Mouse (Mus musculus) urinary bladder, postnatal 36 days (tissue): ENCODE measurements around the gene Sgk1.
A peak's percentile ranks its signal among the peaks of the same experiment; 100 is the strongest.
"Not testable (repeated sequence)": the region's sequence is repeated elsewhere in the genome, so short reads cannot be mapped to it uniquely, and the experiment has no call there.

Experiments
- DNase-seq, 2 experiments: peaks; one replicate each; pipeline ENCODE4 v3.0.0; 2022; ENCODE audit warnings: low spot score in 2 of 2, mixed read lengths in 1 of 2

The Sgk1 gene

DNA sequence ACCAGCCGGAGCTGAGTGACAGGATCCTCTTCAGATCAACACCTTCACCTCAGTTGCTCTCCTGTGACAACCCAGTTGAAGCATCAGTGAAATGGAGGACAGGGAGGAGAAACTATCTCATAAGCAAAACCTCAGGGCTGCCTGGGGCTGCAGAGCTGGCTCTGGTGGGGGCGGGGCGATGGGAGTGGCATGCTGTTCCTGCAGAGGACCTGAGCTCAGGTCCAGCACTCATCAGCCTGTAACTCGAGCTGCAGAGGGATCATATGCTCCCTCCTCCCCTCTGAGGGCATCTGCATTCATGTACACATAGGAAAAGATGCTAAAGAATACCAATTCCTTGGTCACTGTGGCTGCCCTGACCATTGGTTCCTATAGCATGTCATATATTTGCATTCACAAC is 15.5 kb upstream of the Sgk1 start:
- DNase-seq = no peak

DNA sequence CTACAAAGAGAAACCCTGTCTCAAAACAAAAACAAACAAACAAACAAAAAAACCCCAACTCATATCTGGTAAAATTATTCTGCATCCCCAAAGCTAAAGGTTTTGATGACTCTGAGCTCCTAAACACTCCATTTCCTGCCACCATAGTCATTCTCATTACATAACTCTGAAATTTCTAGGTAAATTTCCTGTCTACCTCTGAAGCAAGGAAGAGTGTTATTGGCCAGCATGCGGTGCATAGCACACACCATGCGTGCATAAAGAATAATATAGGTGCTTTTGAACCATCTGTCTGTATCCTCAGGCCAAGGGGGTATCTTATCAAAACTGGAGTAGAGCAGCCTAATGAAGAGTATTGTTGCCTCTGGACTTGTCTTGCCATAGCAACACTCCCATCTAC is 13.8 kb upstream of the Sgk1 start:
- DNase-seq = no peak

DNA sequence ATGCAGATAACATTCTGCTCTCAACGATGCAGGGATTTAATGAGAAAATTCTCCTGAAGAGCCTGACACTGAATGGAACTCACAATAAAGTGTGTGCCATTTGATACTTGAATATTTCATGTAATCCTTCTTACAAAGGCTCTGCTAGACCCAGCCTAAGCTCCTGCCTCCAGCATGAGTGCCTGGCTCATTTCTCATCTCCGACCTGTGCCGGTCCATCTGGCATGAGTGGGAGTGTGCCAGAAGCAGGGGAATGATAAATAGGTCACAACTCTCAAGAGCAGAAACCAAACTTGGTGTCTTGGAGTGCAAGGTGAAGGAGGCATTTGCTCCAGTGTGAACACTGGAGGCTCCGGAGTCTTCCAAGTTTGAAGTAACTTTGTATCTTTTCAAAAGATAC is 13.4 kb upstream of the Sgk1 start:
- no peak for DNase-seq

DNA sequence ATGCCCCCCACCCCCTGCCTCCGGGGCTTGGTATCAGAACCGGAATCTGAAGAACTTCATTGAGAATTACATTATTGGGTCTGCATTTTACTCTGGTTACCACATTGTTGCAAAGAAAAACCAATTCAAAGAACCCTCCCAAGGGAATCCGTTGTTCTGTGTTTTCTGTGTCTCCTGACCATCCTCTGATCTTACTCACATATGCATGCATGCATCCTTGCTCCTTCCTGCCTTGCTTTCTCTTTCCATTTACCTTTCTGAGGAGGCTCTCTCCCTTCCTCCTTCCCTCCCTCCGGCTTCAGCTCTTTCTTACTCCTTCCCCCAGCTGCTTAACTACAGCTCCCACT is 174 bp upstream of the Sgk1 start:
- no peak for DNase-seq

DNA sequence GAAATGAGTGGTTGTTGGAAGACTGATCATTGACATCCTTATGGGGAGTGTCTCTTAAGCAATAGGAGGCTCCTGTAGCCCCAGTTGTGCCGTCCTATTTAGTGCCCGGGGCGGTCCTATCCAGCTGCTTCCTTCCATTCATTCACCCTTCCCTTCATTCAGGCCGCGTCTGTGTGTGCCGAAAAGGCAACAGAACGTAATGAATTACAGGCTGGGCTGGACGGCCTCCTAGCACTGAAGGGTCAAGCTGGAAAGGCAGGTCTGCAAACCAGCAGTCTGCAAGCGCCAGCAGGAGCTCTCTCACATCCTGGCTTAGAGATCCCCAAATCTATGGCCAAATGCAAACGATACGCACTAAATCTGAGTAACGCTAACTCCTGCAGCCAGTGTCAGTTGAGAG is 1.6 kb downstream of the Sgk1 start:
- DNase-seq = peak in 1 of 2 experiments; percentile 15

DNA sequence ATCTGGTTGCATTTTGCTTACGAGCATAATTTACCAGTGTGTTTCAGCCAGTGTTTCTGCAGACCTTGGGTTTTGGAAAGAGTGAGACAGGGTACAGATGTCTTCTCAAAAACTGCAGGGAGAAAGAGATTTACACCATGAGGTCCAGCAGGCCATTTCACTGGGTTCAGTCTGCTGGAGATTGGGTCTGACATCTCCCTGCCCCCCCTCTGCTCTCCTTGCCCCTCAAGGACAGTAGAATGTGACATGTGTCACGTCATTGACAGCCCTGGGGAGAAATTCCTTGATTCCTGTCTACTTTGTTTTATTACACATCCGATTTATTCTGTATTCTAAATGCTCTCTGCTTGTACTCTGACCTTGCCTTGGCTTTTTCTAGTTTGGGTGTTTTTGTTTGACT is 2.5 kb downstream of the Sgk1 start:
- no peak for DNase-seq

DNA sequence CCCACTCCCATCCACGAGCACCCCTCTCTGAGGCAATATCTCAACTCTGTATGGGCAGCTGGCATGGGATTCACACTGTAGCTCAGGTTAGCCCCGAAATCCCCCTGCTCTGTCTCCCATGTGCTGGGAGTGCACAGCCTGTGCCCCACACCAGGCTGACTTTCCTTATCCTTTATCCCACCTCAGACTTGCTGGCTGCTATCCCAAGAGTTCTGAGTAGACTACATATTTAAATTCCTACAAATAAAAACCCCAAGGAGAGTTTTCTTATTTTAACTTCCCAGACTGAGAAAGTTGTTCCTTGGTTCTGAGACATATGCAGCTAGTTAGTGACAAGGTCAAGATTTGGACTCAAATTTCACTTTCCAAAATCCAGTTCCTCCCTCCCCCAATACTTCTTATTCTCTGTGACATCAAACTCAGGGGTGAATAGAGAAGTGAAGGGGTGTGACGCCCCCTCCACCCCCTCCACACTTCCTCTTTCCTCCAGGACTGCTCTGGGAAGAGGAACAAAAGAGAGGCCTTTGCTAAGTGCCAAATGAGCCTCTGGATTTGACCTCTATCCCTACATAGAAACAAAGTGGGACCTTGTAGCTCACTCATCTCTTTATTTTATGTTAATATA is 7.3 kb downstream of the Sgk1 start:
- no peak for DNase-seq

DNA sequence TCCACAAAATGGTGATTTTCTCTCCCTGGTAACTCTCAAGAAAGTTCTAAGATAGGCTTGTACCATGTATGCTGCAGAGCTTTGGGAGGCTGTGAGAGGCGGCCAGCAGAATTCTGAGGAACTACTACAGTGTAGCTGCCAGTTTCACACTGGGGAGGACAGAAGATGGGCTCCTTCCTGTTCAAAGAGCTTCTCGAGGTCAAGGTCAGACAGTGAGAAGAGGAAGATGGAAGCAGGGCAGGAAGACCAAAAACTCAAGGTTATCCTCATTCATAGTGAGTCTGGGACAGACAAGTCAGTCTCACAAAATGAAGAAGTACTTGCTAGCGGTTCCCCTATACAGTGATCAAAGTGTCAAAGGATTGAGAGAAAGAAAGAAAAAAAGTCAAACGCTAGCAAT is 8.3 kb downstream of the Sgk1 start:
- DNase-seq = no peak

DNA sequence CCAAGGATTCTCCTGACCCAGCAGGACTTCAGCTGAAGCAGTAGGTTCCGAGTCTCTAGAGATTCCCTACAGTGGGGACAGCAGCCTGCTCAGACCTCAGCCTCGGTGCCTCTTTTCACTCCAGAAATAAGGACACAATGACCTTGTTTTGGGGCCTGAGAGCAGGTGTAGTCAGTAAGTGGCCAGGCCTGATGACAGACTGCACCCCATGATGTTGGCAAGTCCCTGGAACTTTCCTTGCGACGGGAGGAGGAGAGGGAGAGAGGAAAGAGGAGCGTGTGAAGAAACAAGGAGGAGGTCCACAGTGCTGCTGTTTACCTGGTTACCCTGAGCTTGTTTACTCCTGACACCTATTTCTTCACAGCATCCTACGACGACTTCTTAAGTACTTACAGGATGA is 9.5 kb downstream of the Sgk1 start:
- DNase-seq = no peak

DNA sequence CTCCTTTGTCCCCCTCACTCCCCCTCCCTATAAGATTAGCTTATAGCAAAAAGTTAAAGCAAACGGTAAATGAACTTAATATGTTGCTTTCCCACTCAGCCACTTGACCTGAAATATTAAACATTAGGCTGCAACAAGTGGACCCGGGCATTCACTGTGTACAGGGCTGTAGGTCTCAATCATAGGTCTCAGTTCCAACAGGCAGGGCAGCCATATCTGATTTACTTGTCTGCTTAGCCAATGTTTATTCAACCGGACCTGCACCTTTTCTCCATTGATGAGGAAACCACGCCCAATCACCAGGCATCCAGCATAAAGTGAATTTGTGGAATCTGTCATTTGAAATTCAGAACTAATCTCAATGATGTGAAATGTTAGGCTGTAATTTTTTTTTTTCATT is 10.1 kb downstream of the Sgk1 start:
- DNase-seq = no peak

DNA sequence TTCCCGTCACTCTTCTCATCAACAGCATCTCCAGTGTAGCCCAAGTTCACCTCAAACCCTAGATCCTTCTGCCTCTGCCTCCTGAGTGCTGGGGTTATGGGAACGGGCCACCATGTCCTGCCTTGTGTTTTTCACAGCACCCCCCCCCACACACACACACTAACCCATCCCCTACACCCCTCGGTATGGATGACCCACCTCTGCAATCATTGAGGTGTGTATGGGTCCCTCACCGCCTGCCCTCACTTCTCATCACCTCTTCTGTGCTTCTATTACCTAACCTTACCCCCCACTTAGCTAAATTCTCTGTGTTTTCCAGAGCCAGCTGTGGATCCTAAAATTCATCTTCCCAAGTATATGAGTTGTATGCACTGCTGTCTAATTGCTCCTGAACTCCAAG is 16.4 kb downstream of the Sgk1 start:
- no peak for DNase-seq

DNA sequence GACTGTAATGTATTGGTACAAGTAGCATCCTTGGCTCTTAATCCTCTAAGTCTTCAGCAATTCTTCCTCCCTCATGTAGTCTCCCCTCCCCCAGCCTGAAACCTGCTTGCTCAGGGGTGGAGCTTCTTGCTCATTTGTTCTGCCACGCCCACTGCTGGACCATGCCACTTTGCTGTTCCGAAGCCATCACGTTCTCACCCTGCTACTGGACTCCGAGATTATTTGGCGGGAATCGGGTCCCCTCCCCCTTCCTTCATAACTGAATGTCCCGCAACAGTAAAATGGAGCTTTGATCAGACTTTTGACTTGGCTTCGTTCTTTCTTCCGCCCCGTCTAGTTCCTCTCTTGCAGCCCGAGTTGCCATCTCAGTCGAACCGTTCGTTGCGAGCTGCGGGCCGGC is 16.9 kb downstream of the Sgk1 start:
- not testable (repeated sequence) for DNase-seq

DNA sequence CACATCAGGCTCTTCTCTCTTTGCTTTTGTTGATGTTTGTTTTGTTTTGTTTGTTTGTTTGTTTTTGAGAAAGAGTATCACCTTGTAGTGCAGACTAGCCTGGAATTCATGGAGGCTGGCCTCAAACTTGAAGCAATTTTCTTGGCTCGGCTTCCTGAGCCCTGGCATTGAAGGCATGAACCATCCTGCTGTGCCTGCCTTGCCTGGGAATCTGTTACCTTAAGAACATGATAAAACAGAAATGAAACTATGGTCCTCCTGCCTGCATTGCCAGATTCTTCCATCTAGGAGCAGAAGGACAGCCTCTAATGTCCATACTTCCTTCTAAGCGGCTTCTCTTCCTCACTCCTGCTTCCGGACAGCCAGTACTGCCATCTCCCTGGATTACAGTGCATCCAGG is 17.4 kb downstream of the Sgk1 start:
- no peak for DNase-seq

DNA sequence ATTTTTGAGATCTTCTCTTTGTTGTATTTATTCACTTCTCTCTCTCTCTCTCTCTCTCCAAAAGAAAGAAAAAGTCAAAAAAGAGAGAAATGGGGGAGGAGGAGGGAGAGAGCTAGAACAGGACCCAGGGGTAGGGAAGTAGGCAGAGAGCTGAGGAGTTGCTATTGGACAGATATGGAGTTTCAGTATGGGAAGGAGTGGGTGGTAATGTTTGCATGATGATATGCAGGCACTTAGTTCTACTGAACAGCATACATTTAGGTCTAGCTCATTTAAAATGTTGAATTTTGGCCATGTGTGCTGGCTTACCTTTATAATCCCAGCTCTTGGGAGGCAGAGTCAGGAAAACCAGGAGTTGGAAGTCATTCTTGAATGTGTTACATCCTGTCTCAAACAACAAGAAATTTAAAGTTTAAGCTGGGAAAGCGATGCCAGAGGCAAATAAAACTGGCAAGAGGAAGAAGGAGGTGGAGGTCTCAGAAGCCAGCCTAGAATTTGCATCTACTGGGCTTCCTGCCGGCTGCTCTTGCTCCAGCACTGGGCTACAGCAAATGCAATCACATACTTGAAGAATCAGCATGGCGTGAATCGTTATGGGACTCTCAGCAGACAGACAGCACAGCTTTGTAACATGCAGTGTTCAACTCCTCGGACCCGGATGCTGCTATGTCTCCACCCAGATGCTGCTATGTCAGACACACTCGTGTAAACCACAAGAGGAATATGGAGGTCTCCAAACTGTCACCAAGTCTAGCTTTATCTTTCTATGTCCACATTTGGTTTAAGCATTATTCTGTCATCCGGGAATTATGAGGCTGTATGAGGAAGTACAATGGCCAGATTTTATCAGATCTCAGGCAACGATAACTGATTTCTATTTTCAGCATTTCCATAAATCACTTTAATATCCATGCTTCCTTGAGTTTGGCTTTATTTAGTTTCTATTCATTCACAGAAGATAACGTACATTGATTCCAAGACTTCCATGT is 20.5 kb downstream of the Sgk1 start:
- no peak for DNase-seq

DNA sequence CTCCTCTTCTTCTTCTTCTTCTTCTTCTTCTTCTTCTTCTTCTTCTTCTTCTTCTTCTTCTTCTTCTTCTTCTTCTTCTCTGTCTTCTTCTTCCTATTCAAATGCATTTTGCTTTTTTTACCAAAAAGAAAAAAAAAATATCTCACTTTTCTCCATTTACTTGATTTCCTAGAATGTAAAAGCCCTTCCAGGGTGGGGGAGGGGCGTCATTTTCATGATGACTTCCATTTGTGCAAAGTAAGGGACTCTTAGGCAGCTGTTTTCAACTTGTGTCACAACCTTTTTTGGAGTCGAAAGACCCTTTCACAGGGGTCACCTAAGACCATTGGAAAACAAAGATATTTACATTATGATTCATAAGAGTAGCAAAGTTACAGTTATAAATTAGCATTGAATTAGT is 22.2 kb downstream of the Sgk1 start:
- no peak for DNase-seq

DNA sequence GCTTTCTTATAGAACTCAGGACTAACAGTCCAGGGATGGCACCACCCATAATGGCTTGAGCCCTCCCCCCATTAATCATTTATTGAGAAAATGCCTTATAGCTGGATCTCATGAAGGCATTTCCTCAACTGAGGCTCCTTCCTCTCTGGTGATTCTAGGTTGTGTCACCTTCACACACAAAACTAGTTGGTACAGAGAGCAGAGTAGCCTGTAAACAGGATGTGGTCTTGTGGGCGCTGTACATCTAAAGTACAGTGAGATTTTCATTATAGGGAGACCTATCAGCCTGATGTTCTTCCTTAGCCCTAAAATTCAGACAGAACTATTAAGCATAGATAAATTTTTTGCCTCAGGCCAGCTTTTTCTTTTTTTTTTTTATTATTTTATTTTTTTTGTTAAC is 23.6 kb downstream of the Sgk1 start:
- no peak for DNase-seq

DNA sequence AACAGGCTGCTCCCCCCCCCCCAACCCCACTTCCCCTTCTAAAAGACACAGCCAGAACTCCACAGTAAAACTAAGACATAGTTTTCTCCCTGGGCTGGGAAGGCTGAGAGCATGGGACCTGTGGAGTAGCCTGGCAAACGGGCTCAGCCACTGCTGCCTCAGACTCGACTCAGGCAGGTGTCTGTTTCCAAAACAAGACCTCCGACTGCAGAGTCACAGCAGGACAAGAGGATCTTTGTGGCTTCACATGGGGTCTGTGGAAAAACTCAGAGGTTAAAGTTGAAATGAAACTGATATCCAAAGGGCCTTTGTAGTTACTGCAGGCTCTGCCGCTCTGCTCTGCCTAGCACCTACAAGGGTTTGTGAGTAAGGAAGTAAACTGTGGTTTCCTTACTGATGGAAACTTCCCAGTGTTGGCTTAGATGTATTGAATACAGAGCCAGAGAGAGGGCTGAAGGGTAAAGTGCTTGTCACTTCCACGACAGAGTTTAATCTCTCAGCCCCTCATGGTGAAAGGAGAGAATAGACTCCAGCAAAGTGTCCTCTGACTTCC is 25.0 kb downstream of the Sgk1 start:
- no peak for DNase-seq

DNA sequence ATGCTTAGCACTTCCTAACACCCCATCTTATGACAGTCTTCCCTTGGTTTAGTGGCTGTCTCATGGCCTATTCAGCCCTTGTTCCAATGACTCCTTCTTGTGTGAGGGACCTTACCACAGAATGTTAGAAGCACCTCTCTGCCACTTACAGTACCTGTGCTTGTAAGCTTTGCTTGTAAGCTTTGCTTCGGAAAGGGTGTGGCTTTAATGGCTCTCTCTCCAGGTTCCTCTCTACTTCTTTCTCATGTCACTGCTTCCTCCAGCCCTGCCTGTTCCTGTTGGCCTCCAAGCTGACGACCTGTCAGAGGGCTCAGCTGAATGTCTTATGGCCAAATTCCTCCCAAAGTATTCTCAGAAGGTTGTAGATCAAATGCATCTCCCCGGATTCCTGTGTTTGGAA is 25.8 kb downstream of the Sgk1 start:
- no peak for DNase-seq

DNA sequence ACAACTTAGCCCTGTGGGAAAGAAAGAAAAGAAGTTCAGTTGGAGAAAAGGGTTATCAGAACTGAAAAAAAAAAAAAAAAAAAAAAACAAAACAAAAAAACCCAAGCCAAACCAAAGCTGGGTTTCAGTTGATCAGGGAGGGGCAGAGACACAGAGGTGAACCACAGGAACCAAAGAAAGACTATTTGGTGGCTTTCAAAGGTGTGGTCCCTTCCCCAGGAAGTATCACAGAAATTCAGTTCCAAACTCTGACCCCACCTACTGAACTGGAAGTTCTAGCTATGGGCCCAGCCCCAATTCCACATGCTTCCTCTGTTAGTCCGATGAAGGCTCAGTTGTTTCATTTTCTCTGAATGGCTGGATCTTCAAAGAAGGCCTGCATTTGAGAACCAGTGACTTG is 26.7 kb downstream of the Sgk1 start:
- no peak for DNase-seq

DNA sequence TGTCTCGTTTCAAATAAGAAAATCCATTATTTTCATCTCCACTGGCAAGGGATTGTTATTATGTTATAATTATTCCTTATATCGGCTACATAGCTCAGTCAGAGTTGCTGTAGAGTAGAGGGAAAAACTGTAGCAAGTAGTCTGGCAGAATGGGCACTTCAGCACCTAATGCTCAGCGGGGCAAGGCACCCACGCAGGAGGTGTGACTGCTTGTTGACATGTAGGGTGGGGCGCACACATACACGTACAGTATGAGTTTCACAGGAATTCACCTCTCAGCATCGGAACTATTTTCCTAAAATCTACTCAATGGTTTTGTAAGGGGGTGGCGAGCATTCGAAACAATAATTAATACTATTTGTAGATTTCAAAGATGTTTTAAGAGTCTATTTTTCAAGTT is 28.4 kb downstream of the Sgk1 start:
- DNase-seq = no peak

DNA sequence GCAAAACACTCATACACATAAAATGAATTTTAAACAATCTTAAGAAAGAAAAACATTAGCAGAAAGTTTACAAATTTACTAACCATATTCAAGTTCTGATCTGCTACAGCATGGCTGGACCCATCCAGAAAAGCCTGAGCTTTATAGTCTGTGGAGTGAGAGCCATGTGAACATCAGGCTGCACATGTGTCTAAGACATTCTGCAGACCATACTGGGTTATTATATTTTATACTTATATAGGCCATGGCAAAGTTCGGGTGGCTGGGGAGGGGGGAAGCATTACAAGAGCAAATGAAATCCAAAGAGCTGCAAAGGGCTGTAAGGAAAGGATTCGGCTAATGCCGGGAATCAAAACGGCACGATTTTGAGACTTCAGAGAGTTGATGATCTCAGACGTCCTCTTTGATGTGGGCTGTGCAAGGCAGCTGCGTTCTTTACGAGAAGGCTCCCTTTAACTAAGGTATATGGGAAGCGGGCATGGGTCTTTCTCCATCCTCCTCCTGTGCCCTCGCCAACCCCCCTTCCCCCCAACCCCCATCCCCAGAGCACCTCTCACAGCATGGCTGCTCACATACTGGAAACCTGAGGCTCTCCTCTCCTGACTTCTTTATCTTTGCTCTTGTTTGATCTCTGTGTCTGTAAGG is 29.4 kb downstream of the Sgk1 start:
- no peak for DNase-seq

DNA sequence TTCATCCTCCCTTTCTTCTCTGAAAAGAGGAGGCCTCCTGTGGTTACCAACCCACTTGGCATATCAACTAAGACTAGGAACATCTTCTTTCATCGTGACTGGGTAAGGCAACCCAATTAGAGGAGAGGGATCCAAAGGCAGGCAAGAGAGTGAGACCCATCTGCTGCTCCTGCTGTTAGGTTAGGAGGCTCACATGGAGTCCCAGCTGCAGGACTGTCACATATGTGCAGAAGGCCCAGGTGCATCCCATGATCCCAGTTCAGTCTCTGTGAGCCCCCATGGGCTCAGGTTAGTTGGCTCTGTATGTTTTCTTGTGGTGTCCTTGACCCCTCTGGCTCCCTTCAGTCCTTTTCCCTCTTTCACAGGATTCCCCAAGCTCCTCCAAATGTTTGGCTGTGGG is 32.8 kb downstream of the Sgk1 start:
- no peak for DNase-seq
